Mouse (Mus musculus): ENCODE results near the gene Map3k5.

GRCm38 (mm10) chr10:20159308-20159707 lies 225.0 kb downstream of the Map3k5 start:
- TF ChIP-seq TAL1 (IDR thresholded peaks at IDR 0.05; ENCODE audit: low read length) = no peak
- no peak for TF ChIP-seq GATA1 (IDR thresholded peaks at IDR 0.05; ENCODE audit: low read length)
